Mouse (Mus musculus) midbrain, postnatal 0 days (tissue): ENCODE measurements around the gene Mon1b. TPM values are rescaled to one million over a fixed set of nuclear protein-coding genes. Genes with fewer than 3 reads are reported as not detected.
A peak's percentile ranks its signal among the peaks of the same experiment; 100 is the strongest.

Source experiments
- ATAC-seq: fragments of 200-750 bp; cut with Nextera tagmentation; 2 replicates; pipeline ENCODE4 v1.8.0; 2017; ENCODE audit warnings: moderate number of reproducible peaks, mild to moderate bottlenecking, moderate TSS enrichment, moderate library complexity; ENCODE audit not compliant: low FRiP score
- DNase-seq: peaks from one replicate; pipeline ENCODE4 v3.0.0-alpha.2; 2015; ENCODE audit warnings: low spot score
- H3K27ac ChIP-seq: fragments of 300-500 bp; sonication (generic); 2 replicates; pipeline ENCODE4 v1.5.1; 2014; ENCODE audit warnings: low read depth, mild to moderate bottlenecking, low read length, mixed read lengths
- H3K27me3 ChIP-seq: fragments of 300-500 bp; sonication (generic); 2 replicates; pipeline ENCODE4 v1.6.1; 2014; ENCODE audit warnings: low read length, control low read depth, mixed read lengths; ENCODE audit not compliant: insufficient read depth
- H3K36me3 ChIP-seq: fragments of 300-500 bp; sonication (generic); 2 replicates; pipeline ENCODE4 v1.6.1; 2014; ENCODE audit warnings: low read length, control low read depth, mixed read lengths; ENCODE audit not compliant: insufficient read depth
- H3K4me1 ChIP-seq: fragments of 300-500 bp; sonication (generic); 2 replicates; pipeline ENCODE4 v1.6.1; 2014; ENCODE audit warnings: mild to moderate bottlenecking, control low read depth, antibody characterized with exemption, low read length, mixed read lengths; ENCODE audit not compliant: insufficient read depth
- H3K4me2 ChIP-seq: fragments of 300-500 bp; sonication (generic); 2 replicates; pipeline ENCODE4 v1.6.1; 2014; ENCODE audit warnings: low read depth, mild to moderate bottlenecking, low read length, mixed read lengths; ENCODE audit not compliant: poor library complexity, severe bottlenecking
- H3K4me3 ChIP-seq: fragments of 300-500 bp; sonication (generic); 2 replicates; pipeline ENCODE4 v1.5.1; 2014; ENCODE audit warnings: low read depth, mild to moderate bottlenecking, low read length, moderate library complexity
- H3K9ac ChIP-seq: fragments of 300-500 bp; sonication (generic); replicated peaks from 2 replicates; pipeline ENCODE4 v1.6.1; 2014; ENCODE audit warnings: mild to moderate bottlenecking, low read length, moderate library complexity, mixed read lengths; ENCODE audit not compliant: poor library complexity, severe bottlenecking
- H3K9me3 ChIP-seq: fragments of 300-500 bp; sonication (generic); 2 replicates; pipeline ENCODE4 v1.6.1; 2016; ENCODE audit warnings: low read length, control low read depth
- CTCF ChIP-seq: IDR thresholded peaks from 2 replicates; pipeline ENCODE4 v1.5.1; 2016; ENCODE audit warnings: antibody characterized with exemption, mild to moderate bottlenecking
- WGBS: fragments of 180-500 bp; shearing (Covaris S2); extraction: QIAGEN DNeasy Blood & Tissue Kit; methylation state at CpG from one replicate; pipeline ENCODE4 v1.1.7; 2014; 5-methylcytosine and 5-hydroxymethylcytosine counted together
- polyA plus RNA-seq: library from polyadenylated mRNA; unstranded; fragments of >200 nt; fragmentation: Nextera tagmentation; extraction: Ambion mirVana; gene quantifications from 2 replicates; pipeline ENCODE4 v1.2.1, GENCODE M21; 2015
- total RNA-seq: library from RNA; depleted of rRNA; stranded (reverse); fragments of >200 nt; gene quantifications from 2 replicates; pipeline ENCODE4 v1.2.3, GENCODE M21; 2014

The Mon1b gene
- total and polyA plus RNA-seq, 2 experiments from 2014 or later = 9.6 to 26.8 TPM

- no peaks in the 10 kb centered on the region for H3K27me3 ChIP-seq
- DNase-seq = no peak
- peaks cover 8% of the 10 kb centered on the region; the same call in 1 of the 2 replicates for H3K4me1 ChIP-seq
- TF ChIP-seq CTCF = peak; percentile 24
- H3K36me3 ChIP-seq = peaks cover 28% of the 10 kb centered on the region
- peak overlapping the region; percentile 69 for H3K4me3 ChIP-seq
- ATAC-seq = no peak
- peak overlapping the region; percentile 99 for H3K4me2 ChIP-seq
- WGBS = 30% methylated on average over 5 of the region's 5 CpGs
- peak overlapping the region; percentile 77 for H3K9ac ChIP-seq
- H3K9me3 ChIP-seq = no peaks in the 10 kb centered on the region
- no peak overlapping the region for H3K27ac ChIP-seq
Observed at GRCm38 (mm10) chr8:113636280-113636628, 867 bp downstream of the Mon1b start.

DNA sequence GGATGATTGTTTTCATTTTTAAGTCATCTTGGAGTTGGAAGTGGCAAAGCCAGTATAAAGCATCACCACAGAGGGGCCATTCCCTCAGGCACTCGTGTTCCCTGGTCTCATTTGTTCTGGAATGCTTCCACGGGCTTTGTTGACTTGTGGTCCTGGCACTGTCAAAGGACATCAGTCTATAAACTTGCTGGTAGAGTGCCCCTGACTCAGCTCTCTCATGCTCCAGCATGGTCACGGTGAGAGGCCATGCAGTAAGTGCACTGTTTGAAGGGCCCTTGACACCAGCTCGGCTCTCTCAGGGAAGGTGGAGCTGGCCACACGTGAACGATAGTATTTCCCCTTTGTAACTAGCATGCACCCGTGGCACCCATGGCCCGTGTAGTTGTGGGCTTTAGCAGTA is 5.0 kb downstream of the Mon1b start:
- no peak overlapping the region for H3K9ac ChIP-seq
- no peak for ATAC-seq
- no peak overlapping the region for H3K4me2 ChIP-seq
- peaks cover 8% of the 10 kb centered on the region; the same call in 1 of the 2 replicates for H3K4me1 ChIP-seq
- no peak overlapping the region for H3K27ac ChIP-seq
- DNase-seq = no peak
- no peaks in the 10 kb centered on the region for H3K9me3 ChIP-seq
- peaks cover 46% of the 10 kb centered on the region for H3K36me3 ChIP-seq
- H3K4me3 ChIP-seq = no peak overlapping the region
- WGBS = 91% methylated on average over 8 of the region's 8 CpGs
- H3K27me3 ChIP-seq = no peaks in the 10 kb centered on the region
- no peak for TF ChIP-seq CTCF

DNA sequence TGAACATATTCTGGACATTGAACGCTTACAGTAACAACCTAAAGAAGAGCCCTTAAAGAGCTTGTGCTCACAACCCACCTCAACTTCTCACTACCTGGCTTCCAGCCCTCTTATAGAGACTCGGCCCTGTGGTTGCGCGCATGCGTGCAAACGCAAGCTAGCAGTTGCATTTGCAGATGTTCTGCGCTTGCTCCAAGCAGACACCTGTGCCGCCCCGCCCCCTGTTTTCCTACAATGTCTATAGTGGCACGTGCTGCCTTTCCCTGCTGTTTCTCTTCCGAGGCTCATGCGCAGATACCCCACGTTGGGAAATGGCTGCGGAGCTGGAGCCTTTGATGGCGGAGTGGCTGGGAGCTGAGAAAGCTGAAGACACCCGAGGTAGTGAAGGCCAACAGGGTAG is 7.5 kb downstream of the Mon1b start, which contains the start of gene Syce1l:
TSS of gene Syce1l (plus strand) at position 288 of the 400 bp plus-strand sequence.
- peaks cover 46% of the 10 kb centered on the region for H3K36me3 ChIP-seq
- no peaks in the 10 kb centered on the region for H3K4me1 ChIP-seq
- ATAC-seq = no peak
- no peak within 1 kb of the TSS for H3K27ac ChIP-seq
- H3K9ac ChIP-seq = no peak within 1 kb of the TSS
- WGBS = 93% methylated on average over 16 of the region's 16 CpGs
- no peak for DNase-seq
- no peaks in the 10 kb centered on the region for H3K27me3 ChIP-seq
- no peaks in the 10 kb centered on the region for H3K9me3 ChIP-seq
- no peak for TF ChIP-seq CTCF
- H3K4me3 ChIP-seq = no peak within 1 kb of the TSS
- H3K4me2 ChIP-seq = no peak within 1 kb of the TSS

GRCm38 (mm10) chr8:113643479-113644210 is 8.3 kb downstream of the Mon1b start:
- DNase-seq (no peak), ATAC-seq (no peak)
- H3K36me3 ChIP-seq = peaks cover 40% of the 10 kb centered on the region
- H3K4me3 ChIP-seq = no peak overlapping the region
- H3K4me2 ChIP-seq = no peak overlapping the region
- H3K9me3 ChIP-seq = no peaks in the 10 kb centered on the region
- H3K27ac ChIP-seq = no peak overlapping the region
- TF ChIP-seq CTCF = no peak
- no peaks in the 10 kb centered on the region for H3K27me3 ChIP-seq
- no peak overlapping the region for H3K9ac ChIP-seq
- WGBS = 91% methylated on average over 8 of the region's 8 CpGs
- H3K4me1 ChIP-seq = no peaks in the 10 kb centered on the region

DNA sequence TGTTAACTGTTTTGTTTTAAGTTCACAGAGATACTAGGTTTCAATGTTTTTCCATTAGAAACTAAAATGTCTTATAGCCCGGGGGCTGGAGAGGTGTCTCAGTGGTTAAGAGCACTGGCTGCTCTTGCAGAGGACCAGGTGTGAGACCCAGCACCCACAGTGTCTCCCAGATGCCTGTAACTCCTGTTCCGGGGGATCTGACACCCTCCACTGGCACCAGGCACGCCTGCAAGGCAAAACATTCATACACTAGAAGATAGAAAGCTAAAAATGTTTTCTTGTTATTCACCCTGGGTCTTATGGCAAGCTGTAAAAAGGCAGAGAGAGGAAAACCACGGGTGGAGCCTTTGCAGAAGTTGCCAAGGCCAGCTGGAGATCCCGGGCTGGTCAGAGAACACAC is 9.8 kb downstream of the Mon1b start:
- Histone ChIP-seq H3K27me3 (no peaks in the 10 kb centered on the region), H3K4me3 (no peak overlapping the region), H3K4me2 (no peak overlapping the region), H3K36me3 (peaks cover 26% of the 10 kb centered on the region), H3K9ac (no peak overlapping the region), H3K27ac (no peak overlapping the region), H3K4me1 (no peaks in the 10 kb centered on the region), H3K9me3 (no peaks in the 10 kb centered on the region)
- DNase-seq (no peak), ATAC-seq (no peak)
- 81% methylated on average over 5 of the region's 5 CpGs for WGBS
- TF ChIP-seq CTCF = no peak

GRCm38 (mm10) chr8:113652450-113652849 is 17.1 kb downstream of the Mon1b start:
- Histone ChIP-seq H3K4me1 (no peaks in the 10 kb centered on the region), H3K27ac (no peak overlapping the region), H3K4me3 (no peak overlapping the region), H3K36me3 (no peaks in the 10 kb centered on the region), H3K4me2 (no peak overlapping the region), H3K9ac (no peak overlapping the region), H3K9me3 (no peaks in the 10 kb centered on the region), H3K27me3 (no peaks in the 10 kb centered on the region)
- ATAC-seq = no peak
- 85% methylated on average over 12 of the region's 12 CpGs for WGBS
- DNase-seq = no peak
- TF ChIP-seq CTCF = no peak
